Mouse (Mus musculus): ENCODE data around the gene Kdsr. TPM values are rescaled to one million over a fixed set of nuclear protein-coding genes. Genes with fewer than 3 reads are reported as not detected.

Kdsr gene
- total RNA-seq, 1 experiment from 2014 or later = 52.3 TPM

- DNase-seq = no peak
These were observed 66.9 kb downstream of the Kdsr start for GRCm38 (mm10) chr1:106692599-106692998.

DNA sequence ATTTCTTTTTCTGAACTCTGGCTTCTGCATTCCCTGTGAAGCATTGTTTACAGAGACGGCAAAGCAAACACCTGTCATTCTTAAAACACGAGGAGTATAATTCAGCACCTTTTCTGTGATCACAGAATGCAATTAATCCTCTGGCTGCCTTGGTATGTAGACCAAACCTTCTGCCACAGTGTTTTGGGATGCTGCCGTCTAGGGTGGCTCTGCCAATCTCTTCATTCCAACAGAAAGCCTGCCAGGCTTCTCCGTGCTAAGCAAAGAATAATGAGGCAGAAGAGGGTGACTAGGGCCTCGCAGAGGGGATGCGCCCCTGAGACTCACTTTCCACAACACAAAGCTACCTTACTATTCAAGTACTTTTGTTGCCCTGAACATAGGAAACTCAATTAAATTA, 68.6 kb downstream of the Kdsr start:
- DNase-seq = no peak

- no peak for DNase-seq
These were observed 71.4 kb downstream of the Kdsr start for GRCm38 (mm10) chr1:106688161-106688516.

DNA sequence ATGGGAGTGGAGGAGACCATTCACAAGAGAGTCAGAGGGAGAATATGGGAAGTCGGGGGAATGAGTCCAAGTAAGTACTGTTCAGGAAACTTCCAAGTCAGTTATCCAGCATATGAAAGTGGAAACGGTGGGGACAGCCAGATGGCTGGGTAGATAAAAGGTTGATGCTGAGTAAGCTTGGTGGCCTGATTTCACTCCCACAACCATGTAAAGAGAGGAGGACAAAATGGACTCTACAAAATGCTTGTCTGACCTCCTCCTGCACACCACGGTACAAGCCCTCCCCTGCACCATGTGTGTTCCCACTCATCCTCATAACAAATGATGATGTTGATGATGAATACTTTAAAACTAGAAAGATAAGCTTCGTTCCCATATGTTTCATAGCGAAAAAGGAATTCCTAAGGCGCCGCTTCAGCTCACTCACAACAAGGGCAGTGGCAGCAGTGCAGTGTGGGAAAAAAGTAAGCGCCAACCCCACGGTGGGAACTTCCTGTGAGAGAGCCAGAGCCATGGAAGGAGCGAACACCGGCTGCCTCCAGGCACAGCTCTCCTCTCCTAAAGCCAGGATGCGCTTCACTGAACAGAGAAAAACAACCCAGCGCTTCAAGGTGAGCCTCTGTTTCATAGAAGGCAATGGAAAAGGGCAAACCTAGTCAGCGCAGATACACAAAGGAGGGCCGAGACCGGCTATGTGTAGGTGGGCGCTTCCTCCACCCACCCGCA, 71.9 kb downstream of the Kdsr start:
- DNase-seq = no peak

GRCm38 (mm10) chr1:106685702-106686101, 73.8 kb downstream of the Kdsr start:
- no peak for DNase-seq

DNA sequence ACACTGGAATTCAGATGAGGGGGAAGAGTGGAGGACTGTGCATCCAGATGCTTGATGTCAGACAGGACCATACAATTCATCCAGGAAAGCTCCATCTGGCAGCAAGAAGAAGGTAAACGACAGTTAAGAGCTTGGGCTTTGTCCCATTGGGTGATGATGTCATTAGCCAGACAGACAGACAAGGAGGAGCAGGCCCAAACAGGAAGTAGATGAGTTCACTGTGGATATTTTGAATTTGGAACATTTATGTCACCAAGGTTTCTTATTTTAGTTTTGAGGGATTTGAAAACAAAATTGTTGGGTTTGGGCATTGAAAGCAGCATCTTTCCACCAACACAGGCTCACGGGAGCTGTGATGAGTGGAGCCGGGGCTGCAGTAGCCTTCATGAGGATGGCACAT, 75.0 kb downstream of the Kdsr start:
- no peak for DNase-seq

GRCm38 (mm10) chr1:106682829-106683228, 76.7 kb downstream of the Kdsr start:
- no peak for DNase-seq

- no peak for DNase-seq
These were observed 79.6 kb downstream of the Kdsr start for GRCm38 (mm10) chr1:106679800-106680515.

GRCm38 (mm10) chr1:106678060-106678478, 81.5 kb downstream of the Kdsr start:
- DNase-seq = no peak

Other genes starting within 250 kb of the Kdsr start
- gene Bcl2, start 45.5 kb downstream of the Kdsr start, total RNA-seq (2021) = 5.4 and 5.7 TPM in 2 replicates
- gene Vps4b, start 37.0 kb upstream of the Kdsr start, total RNA-seq (2021) = 110 and 111 TPM in 2 replicates
- gene Serpinb5, start 101.4 kb upstream of the Kdsr start, total RNA-seq (2021) = not detected in 2 replicates
- gene Serpinb12, start 174.7 kb upstream of the Kdsr start, total RNA-seq (2021) = not detected in 2 replicates
- gene Serpinb13, start 221.3 kb upstream of the Kdsr start, total RNA-seq (2021) = not detected in 2 replicates